Mouse (Mus musculus): ENCODE results near the gene Gm13090.

DNA sequence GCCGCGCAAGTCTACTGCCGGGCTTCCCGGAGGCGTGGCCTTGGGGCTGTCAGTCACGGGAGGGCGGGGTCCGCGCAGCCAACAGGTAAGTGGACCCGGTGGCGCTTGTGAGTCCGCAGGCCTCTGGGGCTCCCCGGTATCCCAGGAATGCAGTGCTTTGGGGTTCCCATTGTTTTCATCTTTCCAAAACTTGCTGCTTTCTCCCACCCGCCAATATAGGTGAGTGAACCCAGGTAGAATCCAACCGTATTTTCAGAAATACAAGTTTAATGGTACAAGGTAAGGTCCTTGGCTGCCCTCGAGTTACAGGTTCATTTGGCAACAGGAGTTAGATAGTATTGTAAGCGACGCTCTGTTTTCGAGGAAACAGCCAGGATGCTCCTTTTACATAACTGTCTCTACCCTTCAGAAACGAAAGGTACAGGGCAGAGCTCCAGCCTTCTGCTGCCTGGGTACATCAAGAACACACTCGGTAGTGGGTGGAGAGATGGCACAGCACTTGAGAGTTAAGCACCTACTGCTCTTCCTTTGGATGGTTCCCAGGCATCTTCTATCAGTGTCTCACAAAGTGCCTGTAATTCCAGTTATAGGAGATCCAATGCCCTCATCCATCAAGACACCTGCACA, 44.3 kb upstream of the Gm13090 start:
- TF ChIP-seq POLR2A (IDR thresholded peaks at IDR 0.05; ENCODE audit: insufficient read depth, low read depth, low read length) (peak; percentile 13; the same call in 1 of the 2 replicates), CTCF (IDR thresholded peaks at IDR 0.05; ENCODE audit: insufficient read depth, low read depth, low read length) (no peak)
